Mouse (Mus musculus): ENCODE measurements around the gene Fsip1.
"Not testable (repeated sequence)": the region's sequence is repeated elsewhere in the genome, so short reads cannot be mapped to it uniquely, and the experiment has no call there.

Fsip1 gene

DNA sequence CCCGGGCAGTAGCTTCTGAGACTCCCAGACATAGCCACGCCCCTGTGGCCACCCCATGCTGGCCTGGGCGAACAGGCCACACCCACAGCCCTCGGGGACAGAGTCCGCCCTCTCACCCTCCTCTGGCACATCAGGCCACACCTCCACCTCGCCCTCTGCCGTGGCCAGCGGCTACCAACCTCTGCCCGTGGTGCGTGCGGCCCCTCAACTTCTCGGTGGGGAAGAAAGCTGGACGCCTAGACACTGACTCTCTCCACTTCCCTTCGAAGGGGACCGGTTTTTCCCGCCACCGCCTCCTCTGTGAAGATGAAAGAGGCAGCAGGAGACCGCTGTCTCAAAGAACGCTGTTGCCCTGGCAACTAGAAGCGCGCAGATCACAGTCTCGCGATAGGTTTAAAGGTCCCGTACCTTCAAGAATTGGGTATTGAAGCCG is at the start of gene Fsip1:
Gene Fsip1, minus strand, starts transcription at position 346 of the 433 bp plus-strand sequence.
- DNase-seq: peak; percentile 88

DNA sequence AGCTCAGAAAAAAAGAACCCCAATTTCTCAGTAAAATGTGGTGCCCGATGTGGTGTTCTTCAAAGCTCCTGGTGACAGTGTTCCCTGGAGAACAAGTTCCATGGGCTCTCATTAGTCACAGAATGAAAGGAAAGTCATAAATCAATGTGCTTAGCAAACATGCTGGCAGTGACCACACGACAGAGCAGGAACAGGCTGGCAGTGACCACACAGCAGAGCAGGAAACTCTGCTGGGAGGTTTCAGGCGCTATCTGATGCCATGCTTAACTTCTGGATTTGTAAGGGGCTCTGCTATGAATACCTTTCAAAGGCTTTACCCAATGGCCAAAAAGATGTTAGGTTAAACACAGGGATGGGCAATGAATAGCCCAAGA is 49.7 kb upstream of the Fsip1 start:
- DNase-seq: no peak

DNA sequence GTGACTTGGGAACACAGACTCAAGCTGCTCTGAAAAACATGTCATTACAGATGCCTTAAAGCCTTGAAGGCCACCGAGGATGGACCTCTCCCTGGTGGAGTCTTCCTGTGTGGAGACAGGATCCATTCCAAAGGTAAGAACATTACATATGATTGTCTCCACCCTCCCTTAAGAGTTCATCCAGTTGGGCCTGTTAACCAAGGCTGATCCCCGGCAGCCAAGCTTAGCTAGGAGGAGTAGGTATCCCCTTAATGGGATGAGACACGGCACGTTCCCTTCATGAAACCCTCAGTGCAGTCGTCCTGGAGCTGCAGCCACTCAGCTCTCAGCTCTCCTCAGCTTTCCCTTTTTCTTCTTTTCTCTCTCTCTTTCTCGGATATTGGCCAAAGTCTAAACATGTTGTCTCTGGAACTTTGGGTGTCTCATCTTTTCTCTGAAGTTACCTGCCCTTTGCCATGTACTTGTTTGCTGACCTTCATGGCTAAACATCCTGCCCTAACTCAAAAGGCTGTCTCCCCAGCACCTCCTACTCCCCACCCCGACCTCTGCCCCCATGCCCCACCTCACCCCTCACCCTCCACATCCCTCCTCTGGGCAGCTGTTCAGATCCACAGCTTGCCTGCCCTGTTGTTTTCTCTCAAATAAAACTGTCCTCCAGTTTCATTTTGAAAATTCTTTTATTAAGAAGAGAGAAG is 49.2 kb upstream of the Fsip1 start:
- no peak for DNase-seq

DNA sequence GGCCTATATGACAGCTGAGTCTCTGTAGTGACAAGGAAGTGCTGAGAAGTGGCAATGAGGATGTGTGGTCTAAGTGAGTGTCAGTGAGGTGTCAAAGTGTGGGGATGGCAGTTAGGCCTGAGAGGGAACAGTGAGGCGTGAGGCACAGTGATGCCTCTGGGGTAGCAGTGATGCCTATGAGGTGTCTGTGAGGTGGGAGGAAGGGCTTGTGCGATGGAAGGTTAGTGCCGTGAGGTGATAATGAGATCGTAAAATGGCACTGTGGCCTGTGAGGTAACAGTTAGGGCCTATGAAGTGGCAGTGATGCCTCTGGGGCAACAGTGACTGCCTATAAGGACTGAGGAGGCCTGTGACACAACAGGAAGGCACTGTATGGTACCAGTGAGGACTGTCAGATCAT is 46.7 kb upstream of the Fsip1 start:
- DNase-seq: no peak

DNA sequence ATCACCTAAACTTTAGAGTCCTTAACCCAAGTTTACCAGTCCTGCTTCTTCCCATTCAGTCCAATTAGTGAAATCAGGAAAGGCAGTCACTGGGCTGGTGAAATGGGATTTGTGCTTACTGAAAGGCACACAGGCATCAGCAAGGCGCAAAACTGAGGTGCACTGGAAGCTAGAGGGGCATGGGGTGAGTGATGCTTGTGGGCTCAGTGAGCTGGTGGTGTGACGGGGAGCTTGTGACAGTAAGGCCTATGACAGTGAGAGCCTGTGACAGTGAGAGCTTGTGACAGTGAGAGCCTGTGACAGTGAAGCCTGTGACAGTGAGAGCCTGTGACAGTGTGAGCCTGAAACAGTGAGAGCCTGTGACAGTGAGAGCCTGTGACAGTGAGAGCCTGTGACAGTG is 44.9 kb upstream of the Fsip1 start:
- no peak for DNase-seq

DNA sequence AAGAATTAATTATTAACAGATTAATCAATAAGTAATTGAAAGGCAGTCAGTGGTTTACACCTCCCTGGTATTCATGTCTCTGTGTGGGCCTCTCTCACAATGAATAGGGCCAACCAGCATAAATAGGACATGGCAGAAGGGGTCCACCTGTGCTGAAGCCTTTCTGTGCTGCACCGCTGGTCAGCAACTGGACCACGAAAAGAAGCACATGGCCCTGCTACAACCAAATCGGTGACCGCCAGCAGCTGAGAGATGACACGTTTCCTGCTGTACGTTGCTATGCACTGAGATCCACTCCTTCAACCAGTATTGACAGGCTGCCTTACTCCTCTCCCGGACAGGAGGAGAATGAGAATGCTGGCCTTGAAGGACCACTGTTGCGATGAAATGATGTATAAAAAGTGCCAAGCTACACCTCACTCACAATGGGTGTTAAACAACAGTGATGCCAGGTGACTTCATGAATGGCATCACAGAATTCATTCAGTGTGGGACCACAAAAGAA is 44.3 kb upstream of the Fsip1 start:
- no peak for DNase-seq

DNA sequence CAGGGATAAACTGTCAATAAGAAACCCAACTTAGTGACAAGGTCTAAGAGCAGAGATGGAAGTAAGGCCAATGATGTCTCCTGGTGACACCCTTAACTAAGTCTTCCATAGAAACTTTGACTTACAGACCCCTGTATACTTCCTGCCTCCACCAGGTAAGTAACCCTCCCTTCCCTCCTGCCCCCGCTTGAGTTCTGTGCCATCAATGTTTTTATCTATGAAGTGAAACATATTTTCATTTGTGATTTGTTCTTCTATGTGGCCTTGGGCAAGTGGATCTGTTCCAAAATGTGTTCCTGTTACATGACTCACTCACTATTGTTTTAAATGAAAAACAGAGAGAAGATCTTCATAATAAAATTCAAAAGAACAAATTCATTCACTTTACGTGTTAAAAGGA is 43.2 kb upstream of the Fsip1 start:
- no peak for DNase-seq

DNA sequence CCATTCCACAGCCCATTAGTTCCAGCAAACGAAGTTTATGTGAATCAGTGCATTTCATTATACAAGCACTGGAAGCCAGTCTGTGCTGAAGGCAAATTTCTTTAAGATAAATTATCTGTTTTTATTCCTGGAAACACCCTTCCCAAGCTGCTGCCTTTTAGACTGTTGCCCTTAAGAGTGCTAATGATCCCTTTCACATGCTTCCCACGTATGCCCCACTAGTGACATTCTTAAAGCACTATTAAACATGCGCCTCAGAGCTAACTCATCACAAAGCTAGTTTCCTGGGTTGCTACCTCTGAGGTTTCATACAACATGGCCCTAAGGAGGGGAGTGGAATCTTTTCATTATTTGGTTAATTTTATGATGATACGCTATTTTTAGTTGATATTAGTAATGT is 41.8 kb upstream of the Fsip1 start:
- DNase-seq: no peak

DNA sequence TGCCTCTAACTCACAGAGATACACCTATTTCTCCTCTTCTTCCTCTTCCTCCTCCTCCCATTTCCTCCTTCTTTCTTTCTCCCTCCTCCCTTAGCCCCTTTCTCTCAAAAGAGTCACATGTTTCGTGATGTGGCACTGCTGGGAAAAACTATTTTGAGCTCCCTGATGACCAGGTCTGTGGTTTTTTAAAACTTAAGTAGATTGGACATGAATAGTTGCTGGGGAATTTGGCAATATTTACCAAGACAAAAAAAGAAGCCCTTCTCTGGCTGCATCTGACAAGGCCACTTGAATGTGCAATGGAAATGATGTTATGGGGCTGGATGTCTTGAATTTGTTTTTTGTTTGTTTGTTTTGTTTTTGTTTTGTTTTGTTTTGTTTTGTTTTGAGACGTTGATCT is 41.2 kb upstream of the Fsip1 start:
- DNase-seq: no peak

DNA sequence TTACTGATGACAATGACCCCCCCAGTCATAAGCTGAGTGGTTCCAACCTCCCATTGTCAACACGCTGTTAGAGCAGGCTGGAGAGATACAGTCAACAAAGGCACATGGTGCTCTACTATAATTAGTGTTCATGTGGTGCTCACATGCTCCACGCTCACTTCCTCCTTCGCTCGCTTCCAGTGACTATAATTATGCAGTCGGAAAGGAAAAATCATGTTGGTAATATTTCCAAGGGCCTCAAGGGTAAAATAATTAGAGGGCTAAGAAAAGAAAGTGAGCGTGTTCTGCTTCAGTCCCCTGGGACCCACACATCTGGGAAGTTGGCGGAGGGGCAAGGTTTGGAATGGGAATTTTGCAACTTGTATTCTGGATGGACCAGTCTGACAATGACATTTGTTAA is 38.7 kb upstream of the Fsip1 start:
- no peak for DNase-seq

DNA sequence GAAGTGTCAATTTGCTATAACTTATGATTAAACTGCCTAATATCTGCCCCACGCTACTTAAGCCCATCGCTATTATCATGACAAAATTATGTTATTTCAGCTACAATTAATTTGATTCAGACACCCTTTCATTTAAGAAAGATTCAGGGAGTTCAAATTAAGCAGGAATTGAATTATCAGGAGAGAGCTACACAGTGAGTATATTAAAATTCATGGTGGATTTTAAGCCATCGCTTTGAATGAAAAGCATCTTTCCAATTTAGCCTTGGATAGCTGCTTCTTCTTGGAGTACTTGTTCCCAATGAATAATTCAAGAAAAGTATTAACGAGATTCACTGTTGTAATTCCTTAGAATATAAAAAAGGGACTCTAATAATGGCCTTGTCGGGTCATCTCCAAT is 36.8 kb upstream of the Fsip1 start:
- DNase-seq: no peak

DNA sequence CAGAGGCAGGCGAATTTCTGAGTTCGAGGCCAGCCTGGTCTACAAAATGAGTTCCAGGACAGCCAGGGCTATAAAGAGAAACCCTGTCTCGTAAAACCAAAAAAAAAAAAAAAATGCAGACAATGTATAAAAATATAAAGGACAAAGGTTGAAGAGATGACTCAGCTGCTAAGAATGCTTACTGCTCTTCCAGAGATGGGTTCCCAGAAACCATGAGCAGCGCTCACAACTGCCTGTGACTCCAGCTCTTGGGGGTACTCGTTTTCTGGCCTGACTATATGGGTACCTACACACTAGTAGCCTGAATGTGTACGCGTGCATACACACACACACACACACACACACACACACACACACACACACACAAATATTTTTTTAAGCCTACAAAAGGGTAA is 32.3 kb upstream of the Fsip1 start:
- DNase-seq: not testable (repeated sequence)

DNA sequence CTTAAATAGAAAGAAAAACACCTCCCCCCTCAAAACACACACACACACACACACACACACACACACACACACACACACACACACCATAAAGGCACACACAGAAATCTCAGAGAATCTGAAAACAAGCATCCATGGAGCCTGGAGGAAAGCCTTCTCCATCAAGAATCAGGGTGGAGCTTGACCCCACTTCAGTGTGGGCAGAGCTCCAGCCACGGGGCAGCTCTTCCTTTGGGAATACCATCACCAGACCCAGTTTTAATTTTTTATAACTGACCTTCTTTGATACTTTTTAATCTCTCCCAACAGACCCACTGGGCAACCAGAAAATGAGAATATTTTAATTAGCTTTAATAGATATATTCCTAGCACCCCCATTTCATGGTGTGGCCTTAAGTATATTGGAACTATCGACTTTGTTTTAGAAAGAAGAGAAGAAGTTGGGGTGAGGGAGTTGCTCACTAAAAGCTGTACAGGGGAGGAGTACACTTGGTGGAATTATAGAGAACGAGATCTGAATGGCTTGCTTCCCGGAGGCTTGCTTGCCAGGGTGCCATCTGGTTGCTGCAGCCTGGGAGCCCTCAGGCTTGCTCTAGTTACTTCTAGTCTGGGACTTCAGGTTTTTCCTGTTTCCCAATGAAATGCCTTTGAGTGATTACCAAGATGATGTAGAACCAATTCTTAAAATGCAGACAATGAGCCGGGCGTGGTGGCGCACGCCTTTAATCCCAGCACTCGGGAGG is 31.7 kb upstream of the Fsip1 start:
- DNase-seq: no peak

DNA sequence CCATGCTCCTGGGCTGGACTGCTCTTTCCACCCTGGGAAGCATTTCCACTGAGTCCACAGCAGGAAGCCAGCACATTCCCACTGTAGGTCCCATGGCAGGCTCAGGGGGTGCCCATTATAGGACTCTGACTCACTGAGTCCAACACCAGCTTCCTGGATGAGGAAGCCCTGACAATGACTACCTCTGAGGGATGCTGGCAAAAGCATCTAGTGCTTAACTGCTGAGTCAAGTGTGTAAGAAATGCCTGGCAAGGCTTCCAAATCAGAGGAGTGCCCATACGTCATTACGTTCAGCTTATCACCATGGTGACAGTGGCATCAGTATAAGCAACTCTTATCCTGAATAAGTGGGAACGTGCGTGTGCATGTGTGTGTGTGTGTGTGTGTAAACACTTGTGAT is 30.9 kb upstream of the Fsip1 start:
- no peak for DNase-seq

DNA sequence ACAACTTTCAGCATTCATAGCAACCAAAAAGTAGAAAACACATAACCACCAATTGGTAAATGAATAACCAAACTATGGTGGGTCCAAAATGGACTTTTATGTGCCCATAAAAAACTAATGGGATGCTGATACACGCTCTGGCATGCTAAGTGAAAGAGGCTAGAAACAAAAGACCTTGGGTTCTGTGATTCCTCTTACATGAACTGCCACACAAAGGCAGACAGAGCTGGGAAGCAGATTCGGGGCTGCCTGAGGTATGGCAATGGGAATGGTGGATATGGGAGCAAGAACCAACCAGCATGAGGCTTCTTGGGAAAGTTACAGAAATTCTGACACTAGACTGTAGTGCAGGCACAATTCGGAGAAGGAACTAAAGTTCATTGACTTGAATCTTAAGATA is 25.7 kb upstream of the Fsip1 start:
- DNase-seq: no peak

DNA sequence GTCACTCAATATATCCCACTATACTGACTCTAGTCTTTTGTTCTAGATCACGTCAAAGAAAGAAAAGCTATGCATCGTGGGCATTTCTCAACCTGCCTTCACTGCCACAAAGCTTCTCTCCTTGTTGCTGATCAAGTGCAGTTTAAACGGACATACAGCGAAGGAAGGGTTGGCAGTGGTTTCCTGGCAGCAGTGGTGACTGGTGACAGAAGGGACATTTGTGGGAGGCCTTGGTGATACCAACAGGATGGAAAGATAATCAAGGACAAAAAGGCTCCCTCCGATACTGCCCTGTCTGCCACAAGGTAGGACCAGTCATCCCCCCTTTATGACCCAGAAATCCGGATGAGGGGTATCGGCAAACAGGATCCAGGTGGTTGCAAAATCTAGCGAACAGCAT is 21.5 kb upstream of the Fsip1 start:
- DNase-seq: no peak

DNA sequence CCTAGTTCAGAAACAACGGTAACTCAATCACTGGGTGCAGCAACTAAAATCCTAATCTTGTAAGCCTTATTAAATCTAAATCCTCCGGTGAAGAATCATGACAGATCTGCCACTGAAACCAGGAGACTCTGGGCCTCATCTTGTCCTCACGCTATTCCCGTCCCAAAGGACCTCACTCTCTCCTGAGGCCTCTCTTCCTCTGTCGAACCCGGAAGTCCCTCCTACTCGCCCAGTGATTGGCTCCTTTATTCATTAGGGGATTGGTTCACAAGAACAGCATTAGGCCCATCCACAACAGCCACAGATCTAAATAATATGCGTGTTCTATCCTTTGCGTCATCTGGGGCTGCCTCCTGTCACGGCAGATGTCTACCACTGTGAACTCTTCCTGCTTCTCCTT is 14.8 kb upstream of the Fsip1 start:
- DNase-seq: no peak

DNA sequence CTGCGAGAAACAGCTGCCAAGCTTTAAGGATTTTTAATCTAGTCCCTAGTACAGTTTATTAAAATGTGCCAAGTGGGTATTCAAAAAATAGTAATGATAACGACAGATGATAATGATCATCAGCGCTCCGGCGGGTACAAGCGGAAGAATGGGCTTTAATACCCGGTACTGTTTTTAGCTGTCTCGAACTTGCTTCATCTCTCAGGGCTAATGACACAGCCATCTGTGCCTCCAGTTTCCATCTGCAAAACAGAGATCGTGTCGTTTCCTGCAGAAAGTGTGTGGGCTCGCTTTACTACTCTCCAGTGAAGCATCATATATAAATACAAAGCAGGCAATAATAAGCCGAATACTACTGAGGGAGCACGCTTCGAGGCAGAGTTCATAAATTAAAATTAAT is 13.4 kb upstream of the Fsip1 start:
- no peak for DNase-seq

DNA sequence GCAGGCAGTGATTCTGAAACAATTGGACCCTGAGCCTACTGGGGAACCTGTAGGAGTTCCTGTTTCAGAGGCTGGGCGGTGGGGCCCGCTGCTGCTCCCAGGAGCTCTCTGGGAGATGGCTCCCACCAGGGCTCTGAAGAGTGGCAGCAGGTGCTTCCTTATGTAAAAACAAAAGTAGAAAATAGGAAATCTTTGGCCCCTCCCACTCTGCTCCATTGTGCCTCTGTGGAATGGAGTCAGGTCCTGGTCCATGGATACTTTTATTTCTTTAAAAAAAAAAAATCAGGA is 7.1 kb upstream of the Fsip1 start:
- DNase-seq: no peak

DNA sequence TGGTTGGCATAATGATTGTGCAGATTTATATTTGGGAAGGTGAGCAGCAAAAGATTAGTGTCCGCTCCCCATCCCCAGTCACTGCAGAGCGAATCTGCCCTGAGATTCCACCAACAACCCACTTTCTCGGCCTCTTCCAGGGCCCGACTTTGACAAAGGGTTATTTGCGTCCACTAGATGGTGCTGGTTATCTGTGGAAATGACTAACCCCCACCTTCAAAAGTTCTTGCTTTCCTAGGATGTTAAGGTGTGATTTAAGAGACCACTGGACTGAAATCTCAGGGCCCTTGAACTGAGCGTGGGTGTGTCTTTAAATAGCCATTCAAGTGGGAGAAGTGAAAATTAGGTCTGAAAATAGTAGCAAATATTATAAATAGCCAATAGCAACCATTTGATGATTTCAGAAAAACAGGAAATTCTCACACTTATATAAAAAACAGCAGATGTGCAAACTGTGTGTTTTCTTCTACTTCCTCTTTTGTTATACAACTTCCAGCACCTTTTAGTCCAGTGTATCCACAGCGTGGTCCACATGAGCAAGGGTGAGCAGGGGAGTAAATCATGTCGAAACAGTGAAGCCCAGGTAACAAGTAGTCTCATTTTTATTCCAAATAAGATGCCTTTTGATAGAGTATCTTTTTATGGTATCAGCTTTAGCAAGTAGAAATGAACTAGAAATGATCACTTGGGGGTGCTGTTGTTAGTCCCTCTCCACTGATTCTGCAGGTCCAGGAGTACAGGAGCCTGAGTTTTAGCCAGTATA is 6.6 kb upstream of the Fsip1 start:
- DNase-seq: peak; percentile 48

DNA sequence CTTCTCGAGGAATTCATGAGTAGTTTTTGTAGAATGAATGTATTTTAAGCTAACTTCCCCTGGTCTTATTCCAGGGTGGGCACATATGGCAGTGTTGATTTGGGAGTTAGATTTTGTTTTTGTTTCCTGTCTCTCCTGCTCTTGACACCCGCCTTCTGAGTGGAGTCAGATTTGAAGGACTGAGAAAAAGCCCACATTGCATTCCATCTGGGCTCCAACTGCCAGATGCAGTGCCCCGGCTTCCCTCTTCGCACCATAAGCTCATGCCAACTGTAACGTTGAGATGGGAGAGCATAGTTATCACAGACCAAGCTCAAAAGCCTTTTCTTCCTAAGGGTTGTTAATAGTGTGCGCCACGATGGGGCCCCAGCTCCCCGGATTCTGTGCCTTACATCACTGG is 5.9 kb upstream of the Fsip1 start:
- DNase-seq: no peak

DNA sequence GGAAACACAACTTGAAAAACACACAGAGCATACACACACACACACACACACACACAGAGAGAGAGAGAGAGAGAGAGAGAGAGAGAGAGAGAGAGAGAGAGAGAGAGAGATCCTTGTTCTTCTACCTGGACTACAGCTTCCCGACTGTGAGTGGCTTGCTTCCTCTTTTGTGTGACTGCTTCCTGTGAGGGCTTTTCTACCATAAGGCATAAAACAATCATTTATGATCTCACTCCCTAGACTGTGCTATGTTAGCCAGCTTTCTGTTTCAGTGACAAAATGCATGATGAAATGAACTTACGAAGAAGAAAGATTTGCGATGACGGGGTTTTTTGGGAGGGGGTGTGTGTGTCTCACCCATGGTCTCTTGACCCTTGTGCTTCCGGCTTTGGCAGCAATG is 3.0 kb upstream of the Fsip1 start:
- no peak for DNase-seq

DNA sequence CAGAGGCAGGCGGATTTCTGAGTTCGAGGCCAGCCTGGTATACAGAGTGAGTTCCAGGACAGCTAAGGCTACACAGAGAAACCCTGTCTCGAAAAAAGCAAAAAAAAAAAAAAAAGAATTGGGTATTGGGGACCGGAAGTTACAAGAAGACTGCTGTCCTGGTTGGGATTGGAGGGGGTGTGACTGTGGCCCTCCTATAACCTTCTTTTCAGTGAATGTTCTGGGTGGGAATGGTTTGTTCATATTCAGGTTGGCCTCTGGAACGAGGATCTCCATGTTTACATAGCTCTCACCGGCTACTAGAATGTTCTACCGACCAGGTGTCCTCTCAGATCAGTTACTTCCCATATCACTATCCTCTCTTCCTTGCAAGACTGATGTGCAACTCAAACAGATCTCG is 328 bp upstream of the Fsip1 start:
- DNase-seq: peak; percentile 8

DNA sequence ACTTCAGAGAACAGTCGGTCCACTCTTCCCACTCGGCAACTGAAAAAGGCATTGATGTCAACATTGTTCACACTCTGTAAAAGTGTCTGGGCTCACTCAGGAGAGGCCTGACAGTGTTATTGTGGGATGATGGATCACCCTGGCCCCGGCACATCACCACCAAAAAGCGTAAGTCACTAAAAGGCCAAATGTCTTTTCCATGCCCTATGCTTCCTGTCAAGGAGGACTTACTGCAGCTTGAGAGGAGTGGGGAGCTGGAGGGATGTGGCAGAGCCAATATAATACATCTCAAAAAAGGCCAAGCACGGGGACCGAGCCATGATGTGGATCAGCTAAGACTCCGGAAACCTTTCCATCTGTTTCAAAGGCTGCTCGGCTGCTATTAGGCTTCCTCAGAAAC is 2.2 kb downstream of the Fsip1 start:
- no peak for DNase-seq
